15 mouse cellular contexts compared by ENCODE assay signal in the genomic region with DNA sequence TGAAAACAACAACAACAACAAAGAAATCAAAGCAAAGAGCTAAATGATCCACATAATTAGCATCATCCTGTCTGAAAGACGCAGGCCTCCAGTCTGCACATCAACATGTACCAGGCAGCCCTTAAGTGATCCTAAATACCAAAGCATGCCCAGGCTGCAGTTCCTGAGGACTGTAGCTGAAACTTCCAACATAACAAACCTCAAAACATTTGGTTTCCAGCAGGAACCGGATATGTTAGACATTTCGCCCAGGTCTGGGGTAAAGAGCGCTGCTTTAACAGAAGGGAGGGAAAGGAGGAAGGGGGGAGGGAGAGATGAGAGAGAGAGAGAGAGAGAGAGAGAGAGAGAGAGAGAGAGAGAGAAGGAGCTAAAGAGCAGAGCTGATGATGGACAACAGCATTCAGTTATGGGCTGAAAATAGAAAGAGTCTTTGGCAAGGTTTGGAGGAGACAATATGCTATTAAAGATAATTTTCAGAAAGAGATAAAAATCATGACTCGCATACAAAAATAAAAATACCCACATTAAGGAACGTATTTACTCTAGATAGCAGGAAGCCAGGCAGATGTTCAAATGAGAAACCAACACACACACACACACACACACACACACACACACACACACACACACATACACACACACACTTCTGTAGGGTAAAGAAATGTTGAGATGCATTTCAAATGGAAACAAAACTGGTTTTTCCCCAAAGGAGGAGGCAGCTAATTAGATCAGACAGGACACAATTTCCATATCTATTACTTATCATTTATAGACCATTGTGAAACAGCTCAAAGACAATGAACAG. TPM values are rescaled to one million over a fixed set of nuclear protein-coding genes. Genes with fewer than 3 reads are reported as not detected.
A peak's percentile ranks its signal among the peaks of the same experiment; 100 is the strongest.
DNase-seq lines count a peak whose midpoint lies in the region; ATAC-seq and TF ChIP-seq lines count a peak whose summit lies in the region.
"Had no signal": no experiment of that assay in that cellular context is flagged by ENCODE, and none has a peak within 500 bp of the region (broad histone marks: within the 10 kb centered on the region; RNA-seq: fewer than 3 reads in every experiment).

No protein-coding gene starts in this region.

- H3K9ac ChIP-seq in heart, embryonic 14.5 days (ENCODE audit: low read length), result no peak overlapping the region
- no peak overlapping the region for H3K9ac ChIP-seq in embryonic facial prominence, embryonic 11.5 days (replicated peaks; ENCODE audit: low read length)
- H3K9ac ChIP-seq: embryonic facial prominence, embryonic 15.5 days; neural tube, embryonic 13.5 days had no signal

- H3K4me1 ChIP-seq in heart, embryonic 14.5 days (ENCODE audit: control insufficient read depth in 2 of 2, insufficient read depth in 2 of 2, low read length in 2 of 2), result peaks cover 30 to 37% of the 10 kb centered on the region in 2 experiments
- H3K4me1 ChIP-seq in spleen, adult 2 months (ENCODE audit: control insufficient read depth, insufficient read depth, insufficient read length), result peaks cover 23% of the 10 kb centered on the region
- H3K4me1 ChIP-seq in embryonic facial prominence, embryonic 11.5 days (ENCODE audit: control insufficient read depth, insufficient read depth, low read length), result no peaks in the 10 kb centered on the region

- H3K36me3 ChIP-seq in heart, embryonic 14.5 days (ENCODE audit: control insufficient read depth, insufficient read depth, low read length), result no peaks in the 10 kb centered on the region
- no peaks in the 10 kb centered on the region for H3K36me3 ChIP-seq in spleen, adult 2 months (ENCODE audit: control insufficient read depth, insufficient read depth, low read length)
- H3K36me3 ChIP-seq in embryonic facial prominence, embryonic 11.5 days (replicated peaks; ENCODE audit: control insufficient read depth, insufficient read depth, low read depth, low read length), result no peaks in the 10 kb centered on the region
- H3K36me3 ChIP-seq: embryonic facial prominence, embryonic 15.5 days; G1E; neural tube, embryonic 13.5 days had no signal

- H3K4me3 ChIP-seq in heart, embryonic 14.5 days (ENCODE audit: control insufficient read depth in 1 of 2, insufficient read depth in 1 of 2, low read depth in 1 of 2, low read length in 2 of 2), result no peak overlapping the region
- no peak overlapping the region for H3K4me3 ChIP-seq in spleen, adult 2 months (ENCODE audit: extremely low read depth, insufficient read depth, insufficient read length)
- H3K4me3 ChIP-seq in embryonic facial prominence, embryonic 11.5 days (ENCODE audit: low read depth, low read length), result no peak overlapping the region
- H3K4me3 ChIP-seq: embryonic facial prominence, embryonic 15.5 days; layer of hippocampus, adult 2 months; neural tube, embryonic 13.5 days had no signal

- WGBS in heart, embryonic 14.5 days, result 29% methylated on average over 6 of the region's 6 CpGs
- 18% methylated on average over 6 of the region's 6 CpGs for WGBS in spleen, adult 2 months
- 57% methylated on average over 6 of the region's 6 CpGs for WGBS in embryonic facial prominence, embryonic 11.5 days

- no peak for TF ChIP-seq CTCF in spleen, adult 2 months (IDR thresholded peaks at IDR 0.05; ENCODE audit: extremely low read depth, insufficient read depth, insufficient read length, insufficient replicate concordance)

- no peak for ATAC-seq in heart, embryonic 14.5 days (ENCODE audit: insufficient number of reproducible peaks, insufficient read depth, low FRiP score, low read depth)
- ATAC-seq in embryonic facial prominence, embryonic 11.5 days (replicated peaks; ENCODE audit: insufficient number of reproducible peaks, low FRiP score, low TSS enrichment, low read depth), result no peak

- peak overlapping the region; percentile 42 to 60 for H3K27ac ChIP-seq in heart, embryonic 14.5 days (replicated peaks in 1 of 2; ENCODE audit: control insufficient read depth in 1 of 2, insufficient read depth in 1 of 2, low read depth in 2 of 2, low read length in 2 of 2)
- H3K27ac ChIP-seq in spleen, adult 2 months (ENCODE audit: insufficient read depth, low read length), result peak overlapping the region; percentile 84
- H3K27ac ChIP-seq in embryonic facial prominence, embryonic 11.5 days (replicated peaks; ENCODE audit: low read depth, low read length), result no peak overlapping the region
- H3K27ac ChIP-seq: embryonic facial prominence, embryonic 15.5 days; layer of hippocampus, adult 2 months; neural tube, embryonic 13.5 days had no signal

- no peaks in the 10 kb centered on the region for H3K9me3 ChIP-seq in heart, embryonic 14.5 days (ENCODE audit: control insufficient read depth, low read length)
- no peaks in the 10 kb centered on the region for H3K9me3 ChIP-seq in embryonic facial prominence, embryonic 11.5 days (replicated peaks; ENCODE audit: control insufficient read depth, low read length)
- H3K9me3 ChIP-seq: embryonic facial prominence, embryonic 15.5 days; G1E; neural tube, embryonic 13.5 days had no signal

- H3K4me2 ChIP-seq in heart, embryonic 14.5 days (ENCODE audit: low read length), result no peak overlapping the region
- no peak overlapping the region for H3K4me2 ChIP-seq in embryonic facial prominence, embryonic 11.5 days (ENCODE audit: low read depth, low read length)
- H3K4me2 ChIP-seq: embryonic facial prominence, embryonic 15.5 days; neural tube, embryonic 13.5 days had no signal

- H3K27me3 ChIP-seq in heart, embryonic 14.5 days (ENCODE audit: control insufficient read depth, insufficient read depth, low read length), result no peaks in the 10 kb centered on the region
- no peaks in the 10 kb centered on the region for H3K27me3 ChIP-seq in spleen, adult 2 months (ENCODE audit: control insufficient read depth, insufficient read depth, low read length)
- H3K27me3 ChIP-seq in embryonic facial prominence, embryonic 11.5 days (ENCODE audit: control insufficient read depth, insufficient read depth, low read length), result no peaks in the 10 kb centered on the region
- H3K27me3 ChIP-seq: embryonic facial prominence, embryonic 15.5 days; neural tube, embryonic 13.5 days had no signal

- DNase-seq in heart, adult 9 months (ENCODE audit: low spot score in 2 of 2), result no peak
- no peak for DNase-seq in spleen, adult 2 months (ENCODE audit: low read depth in 1 of 2, low spot score in 2 of 2)
- DNase-seq in spleen, postnatal 36 days (ENCODE audit: low spot score in 2 of 2), result no peak
- DNase-seq in embryonic facial prominence, embryonic 11.5 days (ENCODE audit: low spot score), result peak; percentile 34
- no peak for DNase-seq in testis, postnatal 10 days (ENCODE audit: low spot score)
- DNase-seq in urinary bladder, postnatal 4 days (ENCODE audit: low spot score in 2 of 2), result no peak
- DNase-seq in MN1 (ENCODE audit: low spot score), result no peak
- DNase-seq: left cerebral cortex, postnatal 4 days; lung, adult 2 months; thymus, postnatal 36 days had no signal

- no peak for TF ChIP-seq POLR2A in spleen, adult 2 months (IDR thresholded peaks at IDR 0.05; ENCODE audit: low read depth, low read length)

RNA-seq across cellular contexts. Expression of a gene that starts 49.5 kb away (rescaled TPM):
- polyA plus RNA-seq in heart, embryonic 14.5 days (2014; fragmentation: Nextera tagmentation; extraction: Ambion mirVana), result 28.8 and 36.2 TPM in 2 replicates
- polyA plus RNA-seq in spleen, adult 2 months (2012; rRNA removed), result 171 and 212 TPM in 2 replicates
- polyA plus RNA-seq in embryonic facial prominence, embryonic 11.5 days (2014; fragmentation: Nextera tagmentation; extraction: Ambion mirVana), result 4.7 and 4.9 TPM in 2 replicates
